Mouse (Mus musculus): ENCODE data around the gene Rnf39. TPM values are rescaled to one million over a fixed set of nuclear protein-coding genes. Genes with fewer than 3 reads are reported as not detected.

Rnf39 gene
- total and polyA plus RNA-seq, 3 experiments = 0.18 TPM; not detected in 2

DNA sequence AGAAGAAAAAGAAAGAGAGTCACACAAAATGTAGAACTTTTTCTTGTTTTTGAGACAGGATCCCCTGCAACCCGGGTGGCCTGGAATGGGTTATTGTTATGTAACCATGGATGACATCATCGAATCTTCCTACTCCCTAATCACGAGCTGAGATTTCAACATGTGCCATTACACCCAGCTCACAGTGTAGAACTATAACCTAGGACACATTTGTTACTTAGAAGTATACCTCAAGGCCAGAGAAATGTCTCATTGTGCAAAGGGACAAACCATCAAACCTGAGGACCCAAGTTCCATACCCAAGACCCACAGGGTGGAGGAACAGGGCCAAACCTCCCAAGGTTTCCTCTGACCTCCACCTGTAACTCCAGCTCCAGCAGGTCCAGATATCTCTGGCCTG is 39.1 kb upstream of the Rnf39 start:
- no peak overlapping the region for H3K27ac ChIP-seq (ENCODE audit: control insufficient read depth, low read depth, low read length)

DNA sequence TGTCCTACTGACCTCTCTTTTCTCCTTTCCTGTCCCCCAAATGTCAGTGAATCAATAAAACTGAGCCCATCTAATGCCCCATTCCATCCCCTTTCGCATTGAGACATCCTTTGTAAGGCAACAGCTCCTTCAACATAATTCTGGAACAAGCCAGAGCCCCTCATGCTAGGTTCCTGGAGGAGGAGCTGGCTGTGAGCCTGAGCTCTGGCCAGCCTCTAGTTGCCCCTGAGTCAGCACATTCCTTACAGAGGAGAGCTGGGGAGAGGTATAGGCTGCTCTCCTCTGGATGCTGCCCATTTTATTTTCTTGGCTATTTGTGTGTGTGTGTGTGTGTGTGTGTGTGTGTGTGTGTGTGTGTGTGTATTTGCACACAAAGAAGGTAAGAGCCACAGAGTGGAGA is 34.5 kb upstream of the Rnf39 start:
- TF ChIP-seq POLR2AphosphoS2 (IDR thresholded peaks at IDR 0.05; ENCODE audit: low read length) = no peak
- TF ChIP-seq EP300 (IDR thresholded peaks at IDR 0.05; ENCODE audit: low read depth in 1 of 2, low read length in 2 of 2) = no peak
- TF ChIP-seq GATA1 (IDR thresholded peaks at IDR 0.05; ENCODE audit: low read depth, low read length) = no peak
- TF ChIP-seq MAX (IDR thresholded peaks at IDR 0.05; ENCODE audit: low read length) = no peak
- TF ChIP-seq SIN3A (IDR thresholded peaks at IDR 0.05; ENCODE audit: low read length) = no peak
- no peak for TF ChIP-seq JUND (IDR thresholded peaks at IDR 0.05; ENCODE audit: low read depth, low read length)
- no peak for TF ChIP-seq MXI1 (IDR thresholded peaks at IDR 0.05; ENCODE audit: low read depth, low read length)
- TF ChIP-seq MAZ (IDR thresholded peaks at IDR 0.05; ENCODE audit: low read depth, low read length) = no peak
- no peak for TF ChIP-seq USF1 (IDR thresholded peaks at IDR 0.05; ENCODE audit: low read depth, low read length)
- TF ChIP-seq TBP (IDR thresholded peaks at IDR 0.05; ENCODE audit: low read depth, low read length) = no peak
- TF ChIP-seq E2F4 (IDR thresholded peaks at IDR 0.05; ENCODE audit: borderline replicate concordance, low read depth, low read length) = no peak
- no peak for TF ChIP-seq HCFC1 (IDR thresholded peaks at IDR 0.05; ENCODE audit: low read depth, low read length)
- no peak for TF ChIP-seq NELFE (IDR thresholded peaks at IDR 0.05; ENCODE audit: low read depth, low read length)
- H3K79me2 ChIP-seq (ENCODE audit: control insufficient read depth, insufficient read depth, low read length, poor library complexity) = no peaks in the 10 kb centered on the region

More for the DNA sequence above, 39.1 kb upstream of the Rnf39 start:
- no peaks in the 10 kb centered on the region for H3K36me3 ChIP-seq (ENCODE audit: control insufficient read depth in 1 of 2, insufficient read depth in 2 of 2, low read length in 2 of 2)
- no peaks in the 10 kb centered on the region; a peak in 3 of 4 replicates for H3K27me3 ChIP-seq (ENCODE audit: control insufficient read depth in 1 of 2, insufficient read depth in 2 of 2, low read length in 2 of 2)
- H3K4me3 ChIP-seq (ENCODE audit: control insufficient read depth in 1 of 2, insufficient read depth in 1 of 2, low read depth in 2 of 2, low read length in 2 of 2) = no peak overlapping the region
- DNase-seq (ENCODE audit: low read depth, low spot score) = no peak
- no peaks in the 10 kb centered on the region for H3K9me3 ChIP-seq (replicated peaks; ENCODE audit: insufficient read depth, low read length)
- TF ChIP-seq MAZ (IDR thresholded peaks at IDR 0.05; ENCODE audit: low read depth, low read length) (no peak), TCF12 (IDR thresholded peaks at IDR 0.05; ENCODE audit: low read depth, low read length) (no peak), MAX (IDR thresholded peaks at IDR 0.05; ENCODE audit: low read length) (no peak), ETS1 (IDR thresholded peaks at IDR 0.05; ENCODE audit: low read depth, low read length) (no peak), POLR2AphosphoS5 (IDR thresholded peaks at IDR 0.05; ENCODE audit: borderline replicate concordance, low read depth, low read length) (no peak), E2F4 (IDR thresholded peaks at IDR 0.05; ENCODE audit: borderline replicate concordance, low read depth, low read length) (no peak), CTCF (IDR thresholded peaks at IDR 0.05 in 2 of 3, conservative IDR thresholded peaks at IDR 0.05 in 1 of 3; ENCODE audit: control insufficient read depth in 1 of 3, insufficient read depth in 1 of 3, low read depth in 2 of 3, low read length in 3 of 3, poor library complexity in 1 of 3, severe bottlenecking in 1 of 3) (no peak), USF1 (IDR thresholded peaks at IDR 0.05; ENCODE audit: low read depth, low read length) (no peak), USF2 (IDR thresholded peaks at IDR 0.05; ENCODE audit: borderline replicate concordance in 1 of 2, insufficient read depth in 1 of 2, low read depth in 1 of 2, low read length in 2 of 2) (no peak), KAT2A (conservative IDR thresholded peaks at IDR 0.05; ENCODE audit: low read depth, low read length) (no peak), MEF2A (IDR thresholded peaks at IDR 0.05; ENCODE audit: extremely low read depth, insufficient replicate concordance, low read depth, low read length, poor library complexity, severe bottlenecking) (no peak), NRF1 (IDR thresholded peaks at IDR 0.05; ENCODE audit: insufficient read depth, low read depth, low read length, poor library complexity, severe bottlenecking) (no peak), SIN3A (IDR thresholded peaks at IDR 0.05; ENCODE audit: low read length) (no peak), UBTF (IDR thresholded peaks at IDR 0.05; ENCODE audit: borderline replicate concordance, insufficient read depth, low read depth, low read length) (no peak), CHD1 (IDR thresholded peaks at IDR 0.05; ENCODE audit: low read depth, low read length) (no peak), SMC3 (IDR thresholded peaks at IDR 0.05; ENCODE audit: low read depth, low read length) (no peak), EP300 (IDR thresholded peaks at IDR 0.05; ENCODE audit: low read depth in 1 of 2, low read length in 2 of 2) (no peak), POLR2A (IDR thresholded peaks at IDR 0.05; ENCODE audit: control insufficient read depth in 1 of 2, insufficient read depth in 1 of 2, low read depth in 1 of 2, low read length in 2 of 2, poor library complexity in 1 of 2) (no peak)
- H3K4me1 ChIP-seq (ENCODE audit: control insufficient read depth in 1 of 2, insufficient read depth in 2 of 2, low read length in 2 of 2) = no peaks in the 10 kb centered on the region
- H3K9ac ChIP-seq (ENCODE audit: control insufficient read depth, low read depth, low read length, poor library complexity, severe bottlenecking) = no peak overlapping the region
- H3K79me2 ChIP-seq (ENCODE audit: control insufficient read depth, insufficient read depth, low read length, poor library complexity) = no peaks in the 10 kb centered on the region

More for the DNA sequence above, 34.5 kb upstream of the Rnf39 start:
- Histone ChIP-seq H3K36me3 (ENCODE audit: control insufficient read depth in 1 of 2, insufficient read depth in 2 of 2, low read length in 2 of 2) (no peaks in the 10 kb centered on the region), H3K4me1 (ENCODE audit: control insufficient read depth in 1 of 2, insufficient read depth in 2 of 2, low read length in 2 of 2) (no peaks in the 10 kb centered on the region), H3K9me3 (replicated peaks; ENCODE audit: insufficient read depth, low read length) (no peaks in the 10 kb centered on the region), H3K27me3 (ENCODE audit: control insufficient read depth in 1 of 2, insufficient read depth in 2 of 2, low read length in 2 of 2) (peaks cover 4% of the 10 kb centered on the region in 2 experiments), H3K9ac (ENCODE audit: control insufficient read depth, low read depth, low read length, poor library complexity, severe bottlenecking) (no peak overlapping the region), H3K27ac (ENCODE audit: control insufficient read depth, low read depth, low read length) (no peak overlapping the region), H3K4me3 (ENCODE audit: control insufficient read depth in 1 of 2, insufficient read depth in 1 of 2, low read depth in 2 of 2, low read length in 2 of 2) (no peak overlapping the region)
- no peak for DNase-seq (ENCODE audit: low read depth, low spot score)

All from MEL (cell line).